Mouse (Mus musculus) cortical plate, adult 2 months (tissue): ENCODE measurements around the gene Vmn1r37.

Experiments
- CTCF ChIP-seq: fragments of 200-500 bp; IDR thresholded peaks from 2 replicates; pipeline ENCODE4 v1.5.1; 2011; ENCODE audit warnings: mild to moderate bottlenecking, control low read depth, low read length; ENCODE audit not compliant: insufficient read depth; ENCODE audit errors: extremely low read depth
- POLR2A ChIP-seq: fragments of 200-500 bp; IDR thresholded peaks from 2 replicates; pipeline ENCODE4 v1.6.1; 2011; ENCODE audit warnings: mild to moderate bottlenecking, low read length, control low read depth; ENCODE audit not compliant: insufficient read depth; ENCODE audit errors: extremely low read depth

GRCm38 (mm10) chr6:66708901-66709300 is 20.3 kb upstream of the Vmn1r37 start:
- no peak for TF ChIP-seq CTCF
- no peak for TF ChIP-seq POLR2A
